Mouse (Mus musculus): ENCODE measurements around the gene St5.

DNA sequence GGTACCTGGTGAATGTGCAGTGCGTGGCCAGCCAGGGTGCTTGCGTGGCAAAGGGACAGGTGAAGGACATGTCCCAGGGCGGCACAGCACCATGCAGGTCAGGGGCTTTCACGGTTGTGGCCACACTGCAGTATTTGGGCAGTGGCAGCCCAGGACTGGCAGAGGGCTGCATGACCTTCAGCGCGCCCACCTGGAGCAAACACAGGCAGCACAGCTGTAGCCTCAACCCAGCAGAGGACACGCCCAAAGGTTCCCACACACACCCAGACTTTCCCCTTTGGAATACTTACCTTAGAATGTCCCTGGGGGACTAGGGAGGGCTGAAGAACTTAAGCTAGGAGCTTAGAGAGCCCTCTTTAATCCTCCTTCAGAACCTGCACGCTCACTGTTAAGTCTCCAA is 19.7 kb upstream of the St5 start:
- no peak for TF ChIP-seq CTCF (IDR thresholded peaks at IDR 0.05)
- no peak for TF ChIP-seq POLR2A (IDR thresholded peaks at IDR 0.05; ENCODE audit: insufficient read depth, low read depth, low read length)

All from heart, adult 2 months (tissue).